Mouse (Mus musculus) brain, embryonic 14.5 days (tissue): Measurements from ENCODE around the gene Ntf5. TPM values are rescaled to one million over a fixed set of nuclear protein-coding genes. Genes with fewer than 3 reads are reported as not detected.
A peak's percentile ranks its signal among the peaks of the same experiment; 100 is the strongest.

ENCODE experiments used
- DNase-seq: peaks from one replicate; pipeline ENCODE4 v3.0.0-alpha.2; 2011; ENCODE audit warnings: low read depth
- CTCF ChIP-seq: fragments of 200-500 bp; IDR thresholded peaks from 2 replicates; pipeline ENCODE4 v1.5.1; 2012; ENCODE audit warnings: inconsistent platforms, mild to moderate bottlenecking, moderate library complexity, borderline replicate concordance; ENCODE audit not compliant: insufficient read depth, insufficient read length; ENCODE audit errors: extremely low read depth
- POLR2A ChIP-seq: fragments of 200-500 bp; IDR thresholded peaks from 2 replicates; pipeline ENCODE4 v1.6.1; 2012; ENCODE audit warnings: mild to moderate bottlenecking, inconsistent platforms, borderline replicate concordance; ENCODE audit not compliant: poor library complexity, insufficient read depth, insufficient read length, severe bottlenecking; ENCODE audit errors: extremely low read depth
- polyA plus RNA-seq: library from polyadenylated mRNA; depleted of rRNA; stranded (reverse); fragments of >200 nt; gene quantifications from 2 replicates; pipeline ENCODE4 v1.2.3, GENCODE M21; 2012; rRNA removed

The Ntf5 gene
- 0.23 and 0.27 TPM in 2 replicates for polyA plus RNA-seq

DNA sequence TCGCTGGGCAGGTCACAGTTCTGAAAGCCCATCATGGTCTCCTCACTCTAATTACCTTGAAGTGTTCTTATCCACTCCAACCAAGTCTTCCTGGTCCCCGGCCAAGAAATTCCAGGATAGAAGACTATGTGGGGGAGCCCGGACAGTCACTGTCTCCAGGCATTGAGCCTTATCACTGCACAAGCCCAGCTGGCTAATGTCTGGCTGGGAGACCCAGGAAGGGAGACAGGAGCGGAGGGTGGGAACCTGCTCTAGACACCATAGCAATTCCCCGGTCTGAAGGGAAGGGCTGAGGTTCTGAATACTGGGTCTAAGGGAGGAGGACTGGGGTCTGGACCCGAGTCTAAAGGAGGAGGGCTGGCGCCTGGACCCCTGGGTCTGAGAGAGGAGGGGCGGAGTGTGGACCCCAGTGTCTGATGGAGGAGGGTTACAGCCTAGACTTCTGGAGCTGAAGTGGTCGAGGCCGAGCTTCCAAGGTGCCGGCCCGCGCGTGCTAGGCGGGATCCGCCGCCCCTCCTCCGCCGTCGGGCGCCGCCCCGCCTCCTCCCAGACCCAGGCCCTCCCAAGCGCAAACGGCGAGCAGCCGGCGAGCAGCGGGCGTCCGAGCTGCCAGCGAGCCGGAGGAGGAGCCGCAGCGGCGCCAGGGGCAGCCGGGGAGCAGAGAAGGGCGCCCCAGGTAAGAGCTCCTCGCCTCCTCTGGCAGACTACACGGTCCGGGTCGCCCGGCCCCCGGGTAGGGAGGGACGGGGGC lies at the start of gene Ntf5:
Gene Ntf5, plus strand, starts transcription at position 583 of the 751 bp plus-strand sequence.
- DNase-seq: peak; percentile 37
- TF ChIP-seq POLR2A: no peak
- no peak for TF ChIP-seq CTCF

DNA sequence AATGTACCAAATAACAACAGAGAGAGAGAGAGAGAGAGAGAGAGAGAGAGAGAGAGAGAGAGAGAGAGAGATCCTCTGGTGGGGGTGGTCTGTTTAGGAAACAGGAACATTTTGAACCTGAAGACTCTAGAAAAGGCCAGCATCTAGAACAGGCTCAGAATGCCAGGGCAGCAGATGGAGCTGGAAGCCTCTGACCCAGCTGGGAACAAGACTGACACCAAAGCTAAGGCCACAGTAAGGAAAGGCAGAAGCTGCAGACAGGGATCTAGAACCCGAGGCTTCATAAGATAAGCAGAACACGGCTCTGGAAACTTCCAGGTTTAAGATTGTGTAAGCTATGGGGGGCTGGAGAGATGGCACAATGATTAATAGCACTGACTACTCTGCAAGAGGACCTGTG lies 49.5 kb upstream of the Ntf5 start:
- TF ChIP-seq CTCF (no peak), POLR2A (no peak)
- no peak for DNase-seq

DNA sequence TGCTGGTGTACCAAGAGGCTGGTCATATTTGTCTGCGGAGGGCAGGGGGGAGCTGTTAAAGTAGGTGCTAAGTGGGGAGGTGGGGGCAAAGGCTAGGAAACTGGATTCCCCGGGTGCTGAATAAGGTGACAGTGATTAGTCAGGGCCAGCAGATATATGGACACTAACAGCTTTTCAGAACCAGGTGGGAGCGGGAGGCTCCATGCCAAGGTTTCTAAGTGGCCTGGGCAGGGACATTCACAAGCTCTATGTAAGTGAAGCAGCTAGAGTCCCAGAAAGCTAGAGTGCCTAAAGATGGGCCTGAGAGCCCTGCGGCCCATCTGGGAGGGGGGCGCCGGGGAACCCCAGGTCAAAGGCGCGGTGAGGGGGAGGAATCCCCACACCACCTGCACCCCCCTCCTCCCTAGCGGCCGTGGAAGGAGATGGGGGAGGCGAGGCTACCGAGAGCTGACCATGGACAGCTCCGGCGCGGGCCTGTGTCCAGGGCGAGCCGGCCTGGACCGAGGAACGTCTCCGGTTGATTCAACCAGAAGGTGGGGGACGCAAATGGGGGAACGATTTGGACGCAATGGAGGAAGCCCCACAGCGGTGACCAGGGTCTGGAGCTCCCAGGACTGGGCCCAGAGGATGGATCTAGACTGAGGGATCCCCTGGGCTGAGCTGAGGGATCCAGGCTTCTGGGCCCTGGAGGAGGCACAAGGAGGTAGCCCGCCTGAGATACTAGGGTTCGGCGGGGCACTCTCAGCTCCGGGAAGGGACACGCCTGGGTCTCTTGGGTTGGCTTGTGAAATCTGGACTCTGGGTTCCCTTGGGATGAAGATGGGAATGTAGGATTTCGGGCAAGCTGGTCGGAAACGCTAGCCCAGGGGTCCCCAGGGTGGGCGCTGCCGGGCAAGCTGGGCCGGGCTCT lies 47.5 kb upstream of the Ntf5 start:
- TF ChIP-seq POLR2A (no peak), CTCF (no peak)
- DNase-seq: peak; percentile 51

DNA sequence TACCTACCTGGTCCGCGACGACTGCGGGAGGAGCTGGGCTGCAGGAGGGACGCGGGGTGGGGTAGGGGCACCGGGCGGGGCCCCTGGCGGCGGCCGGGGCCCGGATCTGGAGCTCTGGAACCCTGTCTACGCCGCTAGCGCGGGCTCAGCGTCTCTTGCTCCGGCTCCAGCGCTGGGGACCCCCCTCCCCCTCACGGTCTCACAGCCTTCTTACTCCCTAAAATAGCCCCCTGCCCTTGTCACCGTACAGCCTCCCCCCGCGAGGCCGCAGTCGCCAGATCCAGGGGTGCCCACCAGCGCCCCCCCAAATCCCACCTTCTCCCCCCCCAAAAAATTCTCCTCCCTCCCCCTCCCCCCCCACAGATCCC lies 46.9 kb upstream of the Ntf5 start, which contains the start of gene Ppfia3:
Gene Ppfia3, minus strand, starts transcription at position 368 of the 368 bp plus-strand sequence.
- TF ChIP-seq CTCF (no peak), POLR2A (no peak; the same call in 1 of the 2 replicates)
- DNase-seq: no peak

DNA sequence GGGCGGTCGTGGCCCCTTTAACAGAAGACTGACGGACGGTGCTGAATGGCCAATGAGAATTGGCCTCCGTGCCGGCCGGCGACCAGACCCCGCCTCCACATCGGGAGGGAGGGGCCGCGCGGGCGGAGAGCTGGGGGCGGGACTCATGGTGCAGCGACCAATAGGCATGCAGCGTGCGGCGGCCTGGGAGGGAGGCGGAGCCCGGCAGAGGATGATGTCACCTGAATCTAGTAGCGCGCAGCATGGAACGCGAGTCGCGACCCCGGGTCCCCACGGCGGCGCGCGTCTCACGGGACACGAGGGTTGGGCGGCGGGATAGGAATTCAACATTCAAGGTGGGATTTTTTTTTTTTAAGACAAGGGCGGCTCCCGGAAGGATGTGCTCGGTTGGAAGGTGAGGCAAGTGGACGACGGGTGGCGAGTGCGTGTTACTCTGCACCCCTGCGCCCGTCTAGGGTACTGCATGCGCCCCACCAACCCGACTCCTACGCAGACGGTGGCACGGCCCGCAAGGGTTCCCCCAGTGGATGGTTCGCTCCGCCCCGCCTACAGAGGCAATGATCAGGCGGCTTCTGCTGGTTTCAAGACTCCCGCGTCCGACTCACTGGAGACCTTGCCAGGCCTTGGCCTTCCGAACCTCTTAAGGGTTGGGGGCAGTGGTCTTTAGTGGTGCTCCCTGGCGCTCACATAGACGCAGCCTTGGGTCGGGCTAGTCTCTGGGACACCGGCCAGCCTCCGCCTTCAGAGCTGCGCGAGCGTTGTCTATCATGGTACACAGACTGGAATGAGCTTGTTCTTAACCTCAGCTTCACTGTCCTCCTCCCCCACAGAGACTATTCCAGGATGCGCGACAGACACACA lies 46.2 kb upstream of the Ntf5 start:
- peak; percentile 99 for DNase-seq
- TF ChIP-seq CTCF (peak; percentile 79), POLR2A (0 out of 2 replicates have a peak, but pooled peaks have one; percentile 13)

DNA sequence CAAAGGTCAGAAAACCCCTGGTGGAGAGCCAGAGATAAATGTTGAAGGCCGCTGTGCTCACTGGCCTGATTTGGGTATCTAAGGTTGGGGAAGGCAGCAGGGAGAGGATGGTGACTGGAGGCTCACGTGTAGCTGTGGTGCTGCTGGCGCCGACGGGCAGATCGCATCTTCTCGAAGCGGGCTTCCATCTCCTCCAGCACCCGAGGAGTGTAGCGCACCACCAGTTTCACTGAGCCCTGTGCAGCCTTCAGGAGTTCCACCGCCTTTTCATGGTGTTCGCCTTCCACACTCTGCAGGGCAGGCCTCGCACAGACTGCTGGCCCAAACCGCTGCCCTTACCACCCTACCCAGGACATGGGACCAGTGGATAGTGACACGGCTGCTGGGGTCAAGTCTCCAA lies 45.3 kb upstream of the Ntf5 start:
- no peak for TF ChIP-seq POLR2A
- TF ChIP-seq CTCF: no peak
- DNase-seq: peak; percentile 26

- TF ChIP-seq CTCF: no peak
- no peak for TF ChIP-seq POLR2A
These were observed 44.3 kb upstream of the Ntf5 start for GRCm38 (mm10) chr7:45369022-45369745.

GRCm38 (mm10) chr7:45369836-45370474 lies 43.5 kb upstream of the Ntf5 start:
- peak; percentile 43 for DNase-seq
- TF ChIP-seq POLR2A (no peak), CTCF (no peak)

More at GRCm38 (mm10) chr7:45369022-45369745, 44.3 kb upstream of the Ntf5 start:
- DNase-seq: no peak

DNA sequence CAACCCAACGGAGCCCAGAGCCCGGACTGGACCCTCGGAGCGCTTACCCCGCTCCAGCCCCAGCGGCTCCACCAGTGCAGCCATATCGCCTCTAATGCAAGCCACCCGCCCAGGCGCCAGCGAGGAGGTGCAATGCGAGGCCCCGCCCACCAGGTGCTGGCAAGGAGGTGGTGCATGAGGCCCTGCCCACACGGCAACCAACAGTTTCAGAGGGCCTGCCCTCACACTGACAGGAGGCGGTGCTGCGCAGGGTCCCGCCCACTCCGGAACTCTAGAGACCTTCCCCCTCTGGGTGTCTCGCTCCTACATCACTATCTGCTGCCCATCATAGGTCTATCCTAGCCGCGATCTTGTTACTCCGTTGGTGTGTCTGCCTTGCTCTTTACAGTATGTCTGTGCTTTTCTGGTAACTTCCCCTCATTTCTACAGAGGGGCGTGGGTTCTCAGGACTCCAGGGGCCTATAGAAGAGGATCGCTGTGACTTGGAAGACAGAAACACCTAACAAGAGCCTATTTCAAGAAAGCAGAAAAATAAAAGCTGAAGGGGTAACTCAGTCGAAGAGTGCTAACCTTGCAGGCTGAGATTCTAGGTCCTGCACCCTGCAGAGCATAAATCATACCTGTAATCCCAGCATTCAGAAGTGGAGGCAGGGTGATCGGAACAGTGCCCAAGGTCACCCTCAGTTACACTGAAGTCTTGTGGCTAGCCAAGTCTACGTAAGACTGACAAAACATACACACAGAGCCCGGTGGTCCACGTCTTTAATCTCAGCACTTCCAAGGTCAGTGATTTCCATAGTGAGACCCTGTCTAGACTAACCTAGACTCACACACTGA lies 42.8 kb upstream of the Ntf5 start, which contains the start of gene Lin7b:
Gene Lin7b, minus strand, starts transcription at position 109 of the 837 bp plus-strand sequence.
- TF ChIP-seq POLR2A (no peak), CTCF (peak; percentile 21; the same call in 1 of the 2 replicates)
- peak; percentile 89 for DNase-seq
